Mouse (Mus musculus): ENCODE measurements around the gene P2ry2.

Gene P2ry2

DNA sequence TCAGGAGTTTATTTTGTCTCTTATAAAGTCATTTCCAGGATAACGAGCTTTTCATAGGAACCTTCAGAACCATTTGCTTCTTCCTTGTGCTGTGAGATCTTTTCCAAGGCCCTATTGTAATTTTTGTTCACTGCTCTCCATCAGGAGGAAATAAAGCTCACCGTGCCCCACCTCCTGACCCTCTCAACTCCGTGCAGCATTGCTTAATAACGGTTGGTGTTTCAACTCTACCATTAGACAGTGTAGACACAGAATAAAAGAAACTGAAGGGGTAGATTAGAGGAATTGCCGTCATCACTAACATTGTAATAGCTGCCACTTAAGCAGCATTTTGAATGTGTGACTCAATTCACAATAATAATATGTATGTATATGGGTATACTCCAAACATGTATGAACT lies 14.2 kb upstream of the P2ry2 start:
- DNase-seq (ENCODE audit: low spot score in 2 of 2), result no peak

DNA sequence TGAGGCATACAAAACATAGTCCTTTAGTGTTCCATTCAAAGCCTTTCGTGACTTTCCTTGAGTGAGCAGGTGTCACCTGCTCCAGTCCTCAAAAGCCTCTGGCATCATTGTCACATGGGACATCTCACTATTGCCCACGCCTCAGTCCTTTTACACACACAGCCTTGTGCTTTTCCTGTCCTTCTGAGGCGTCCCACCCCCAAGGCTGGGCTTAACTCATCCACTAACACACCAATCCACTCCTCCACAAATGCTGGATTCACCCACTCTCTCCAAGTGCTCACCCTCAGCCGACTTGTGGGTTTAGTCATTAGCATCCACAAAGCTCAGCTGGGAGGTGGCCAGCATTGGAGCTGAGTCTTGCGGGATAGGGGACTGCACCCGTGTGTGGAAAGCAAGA lies 4.8 kb upstream of the P2ry2 start:
- no peak for DNase-seq (ENCODE audit: low spot score in 2 of 2)

GRCm38 (mm10) chr7:101017021-101017461 lies 4.4 kb upstream of the P2ry2 start:
- DNase-seq (ENCODE audit: low spot score in 2 of 2), result no peak

DNA sequence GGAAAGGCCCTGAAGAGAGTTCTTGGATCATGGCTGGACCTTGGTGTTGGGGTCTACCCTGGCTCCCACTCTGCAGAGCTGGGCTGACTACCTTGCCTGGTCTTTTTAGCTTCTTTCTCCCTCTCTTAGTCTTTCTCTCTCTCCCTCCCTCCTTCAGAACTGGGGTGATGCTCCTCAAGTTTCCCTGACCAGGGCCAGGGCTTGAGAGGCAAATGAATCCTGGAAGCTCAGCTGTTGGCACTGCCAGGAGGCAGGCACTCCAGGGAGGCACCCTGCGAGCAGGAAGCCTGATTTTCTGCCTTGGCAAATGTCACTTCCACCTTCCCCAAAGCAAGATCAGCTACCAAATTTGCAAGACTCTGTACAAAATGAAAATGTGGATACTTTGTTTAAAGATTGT lies 2.3 kb upstream of the P2ry2 start:
- no peak for DNase-seq (ENCODE audit: low spot score in 2 of 2)

DNA sequence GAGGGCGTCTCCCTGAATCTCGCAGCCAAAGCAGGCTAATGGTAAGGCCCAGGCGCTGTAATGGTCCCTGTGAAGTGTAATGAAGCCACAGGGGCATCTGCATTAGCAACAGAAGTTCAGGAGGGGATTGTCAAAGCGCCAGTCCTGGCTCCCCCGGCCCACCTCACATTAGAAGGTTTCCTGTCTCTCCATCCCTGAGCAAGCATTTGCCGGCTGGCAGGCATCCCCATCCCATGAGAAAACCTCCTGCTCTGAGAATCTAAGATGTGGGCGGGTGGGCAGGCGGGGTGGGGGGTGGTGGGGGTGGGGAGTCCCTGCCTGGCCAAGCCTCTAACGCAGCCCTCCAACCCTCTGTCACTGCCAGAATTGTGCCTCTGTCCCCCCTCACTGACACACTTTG lies 1.4 kb upstream of the P2ry2 start:
- no peak for DNase-seq (ENCODE audit: low spot score in 2 of 2)

DNA sequence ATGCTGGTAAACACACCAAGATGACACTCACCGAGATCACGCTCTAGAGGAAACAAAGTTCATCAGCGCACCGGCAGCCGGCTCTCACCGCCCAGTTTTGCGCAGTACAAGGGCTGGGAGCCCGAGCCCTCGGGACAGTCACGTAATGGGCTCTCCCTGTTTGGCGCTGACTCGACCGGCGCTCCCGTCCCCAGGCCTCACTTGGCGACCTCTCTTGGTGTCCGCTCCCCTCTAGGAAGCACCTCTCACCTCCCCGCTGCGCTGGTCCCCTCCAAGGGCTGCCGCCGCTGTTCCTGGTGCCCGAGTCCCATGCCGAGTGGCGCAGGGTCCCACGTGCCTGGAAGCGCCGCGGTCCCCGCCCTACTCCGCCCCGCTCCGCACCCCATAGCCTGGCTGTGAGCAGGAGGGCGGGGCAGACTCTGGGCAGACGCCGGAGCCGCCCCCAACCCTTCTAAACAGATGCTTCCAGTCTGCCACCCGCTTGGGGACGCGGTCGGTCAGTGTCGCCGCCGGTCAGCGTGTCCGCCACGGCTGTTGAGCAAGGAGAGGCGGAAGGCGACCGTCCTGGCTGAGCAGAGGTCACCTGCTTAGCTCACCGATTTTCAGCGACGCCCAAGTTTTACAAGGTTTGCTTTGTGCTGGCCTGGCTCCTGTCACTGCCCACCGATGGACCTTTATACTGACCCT lies 842 bp downstream of the P2ry2 start:
- DNase-seq (ENCODE audit: low spot score in 2 of 2), result peak; percentile 30 to 45

GRCm38 (mm10) chr7:101010741-101011140 lies 1.9 kb downstream of the P2ry2 start:
- DNase-seq (ENCODE audit: low spot score in 2 of 2), result no peak

DNA sequence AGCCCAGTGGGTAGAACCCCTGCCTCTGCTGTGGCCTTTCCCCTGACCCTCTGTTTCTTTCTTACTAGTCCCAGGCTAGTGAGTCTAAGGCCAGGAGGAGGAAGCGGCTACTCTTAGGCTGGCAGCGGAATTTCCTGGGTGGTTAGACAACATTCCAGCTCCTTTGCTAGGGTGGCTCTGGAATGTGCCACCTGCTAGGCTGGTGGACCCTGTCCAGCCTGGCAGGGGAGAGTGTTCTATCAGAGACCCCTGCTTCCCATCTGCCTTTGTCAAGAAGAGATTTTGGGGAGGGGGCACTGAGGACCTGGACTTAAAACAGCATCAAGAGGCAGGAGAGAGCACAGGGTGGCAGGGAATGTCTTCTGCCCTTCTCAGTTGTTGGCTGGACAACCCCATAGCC lies 6.5 kb downstream of the P2ry2 start:
- no peak for DNase-seq (ENCODE audit: low spot score in 2 of 2)

GRCm38 (mm10) chr7:101005119-101005518 lies 7.5 kb downstream of the P2ry2 start:
- no peak for DNase-seq (ENCODE audit: low spot score in 2 of 2)

GRCm38 (mm10) chr7:101003442-101004326 lies 9.0 kb downstream of the P2ry2 start:
- no peak for DNase-seq (ENCODE audit: low spot score in 2 of 2)

DNA sequence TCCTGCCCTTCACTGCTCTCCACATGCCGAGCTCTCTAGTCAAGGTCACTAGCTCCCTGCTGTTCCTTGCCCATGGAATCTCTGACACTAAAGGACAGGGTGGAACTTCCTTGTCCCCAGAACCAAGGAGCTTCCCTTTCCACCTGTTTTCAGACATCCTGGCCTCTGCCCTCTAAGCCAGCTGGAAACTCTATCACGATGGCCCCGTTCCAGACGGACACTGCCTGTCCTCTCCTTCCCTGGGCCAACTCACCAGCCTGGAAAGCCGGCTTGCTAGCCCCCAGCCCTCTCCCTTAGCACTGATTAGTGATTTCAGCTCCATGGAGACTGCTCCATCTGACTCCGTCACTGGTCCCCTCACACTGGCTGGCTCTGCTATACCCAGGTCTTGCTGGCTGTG lies 10.4 kb downstream of the P2ry2 start:
- no peak for DNase-seq (ENCODE audit: low spot score in 2 of 2)

- DNase-seq (ENCODE audit: low spot score in 2 of 2), result no peak
Measured at GRCm38 (mm10) chr7:100999623-101000022, 13.0 kb downstream of the P2ry2 start.

DNA sequence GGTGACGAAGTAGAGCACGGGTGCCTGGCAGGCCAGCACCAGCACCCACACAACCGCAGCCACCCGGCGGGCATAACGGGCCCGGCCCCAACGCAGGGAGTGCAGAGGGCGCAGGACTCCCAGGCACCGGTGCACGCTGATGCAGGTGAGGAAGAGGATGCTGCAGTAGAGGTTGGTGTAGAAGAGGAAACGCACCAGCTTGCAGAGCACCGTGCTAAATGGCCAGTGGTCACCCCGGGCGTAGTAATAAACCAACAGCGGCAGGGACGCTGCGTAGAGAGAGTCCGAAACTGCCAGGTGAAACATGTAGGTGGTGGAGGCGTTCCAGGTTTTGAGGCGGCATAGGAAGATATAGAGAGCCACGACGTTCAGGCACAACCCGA lies 14.1 kb downstream of the P2ry2 start:
- no peak for DNase-seq (ENCODE audit: low spot score in 2 of 2)

- DNase-seq (ENCODE audit: low spot score in 2 of 2), result no peak
Measured at GRCm38 (mm10) chr7:100997951-100998577, 14.6 kb downstream of the P2ry2 start.

GRCm38 (mm10) chr7:100997215-100997614 lies 15.5 kb downstream of the P2ry2 start:
- no peak for DNase-seq (ENCODE audit: low spot score in 2 of 2)

DNA sequence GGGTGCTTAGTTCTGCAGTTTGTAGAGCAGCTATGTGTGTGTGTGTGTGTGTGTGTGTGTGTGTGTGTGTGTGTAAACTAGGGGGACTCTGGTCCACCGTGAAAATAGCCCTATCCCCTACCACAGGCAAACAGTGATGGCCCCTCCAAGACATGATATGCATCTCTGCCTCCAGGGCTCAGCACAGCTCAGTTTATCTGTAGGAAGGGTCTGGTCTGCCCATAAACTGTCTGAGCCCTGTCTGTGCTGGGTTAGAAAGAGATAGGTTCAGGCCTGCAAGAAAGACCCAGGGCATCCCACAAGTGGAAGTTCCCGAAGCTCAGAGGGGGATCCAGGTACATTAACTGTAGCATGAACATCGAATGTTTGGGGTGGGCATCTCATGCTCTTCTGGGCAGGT lies 16.7 kb downstream of the P2ry2 start:
- DNase-seq (ENCODE audit: low spot score in 2 of 2), result no peak

DNA sequence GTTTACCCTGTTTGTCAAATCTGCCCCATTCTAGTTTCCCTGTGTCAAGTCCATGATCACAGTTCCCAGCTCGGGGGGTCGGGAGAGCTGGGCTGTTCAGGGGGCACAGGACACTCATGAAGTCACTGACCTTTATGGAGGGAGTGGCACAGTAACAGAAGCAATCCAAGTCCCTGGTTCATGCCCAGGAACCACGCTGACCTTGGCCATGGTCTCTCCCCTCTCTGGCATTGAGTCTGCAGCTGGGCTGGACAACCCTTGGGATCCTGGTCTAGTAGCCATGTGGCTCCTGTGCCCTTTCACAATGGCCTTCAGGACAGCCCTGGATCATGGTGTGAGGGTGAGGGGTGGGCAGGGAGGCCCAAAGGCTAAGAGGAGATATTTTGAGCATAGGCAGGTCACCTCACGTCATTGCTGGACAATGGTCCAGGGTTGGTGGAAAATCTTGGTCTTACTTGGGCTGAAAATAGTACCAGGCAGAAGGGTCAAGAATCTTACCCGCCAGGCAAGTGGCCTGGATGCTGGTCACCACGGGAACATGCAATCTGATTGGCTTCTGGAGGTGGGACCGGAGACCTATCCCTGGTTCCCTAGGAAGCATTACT lies 17.3 kb downstream of the P2ry2 start:
- no peak for DNase-seq (ENCODE audit: low spot score in 2 of 2)

DNA sequence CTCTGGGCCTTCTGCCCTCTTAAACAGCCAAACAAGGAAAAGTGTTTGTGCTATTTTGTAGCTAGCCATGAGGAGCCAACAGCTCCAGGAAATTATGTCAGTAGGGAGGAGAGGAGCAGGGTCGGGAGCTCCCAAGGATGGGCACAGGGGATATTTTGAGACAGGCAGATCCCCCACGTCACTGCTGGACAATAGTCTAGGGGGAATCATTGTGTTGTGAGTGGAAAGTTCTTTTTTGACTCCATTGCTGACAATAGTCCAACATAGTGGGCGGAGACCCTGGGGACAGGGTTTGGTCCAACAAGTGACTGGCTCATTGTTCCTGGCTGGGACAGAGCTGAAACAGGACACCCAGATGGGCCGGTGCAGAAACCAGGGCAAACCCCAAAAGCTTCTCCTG lies 19.5 kb downstream of the P2ry2 start:
- DNase-seq (ENCODE audit: low spot score in 2 of 2), result no peak

DNA sequence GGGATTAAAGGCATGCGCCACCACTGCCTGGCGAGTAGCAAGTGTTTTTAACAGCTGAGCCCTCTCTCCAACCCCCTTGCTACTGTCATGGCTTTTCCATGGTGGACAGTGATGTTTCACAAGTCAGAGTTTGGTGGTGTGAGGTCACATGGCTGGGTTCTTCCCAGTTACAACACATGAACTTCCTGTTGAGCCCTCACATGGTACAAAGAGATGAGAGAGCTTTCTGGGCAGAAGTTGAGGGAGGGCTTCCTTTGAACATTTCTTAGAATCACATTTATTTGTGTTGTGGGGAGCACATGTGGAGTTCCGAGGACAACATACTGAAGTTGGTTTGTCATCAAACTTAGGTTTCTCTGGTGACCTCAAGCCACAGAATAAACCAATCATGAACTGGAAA lies 20.7 kb downstream of the P2ry2 start:
- no peak for DNase-seq (ENCODE audit: low spot score in 2 of 2)

- DNase-seq (ENCODE audit: low spot score in 2 of 2), result no peak
Measured at GRCm38 (mm10) chr7:100990636-100991311, 21.9 kb downstream of the P2ry2 start.

- no peak for DNase-seq (ENCODE audit: low spot score in 2 of 2)
Measured at GRCm38 (mm10) chr7:100988092-100988491, 24.6 kb downstream of the P2ry2 start.
